Mouse (Mus musculus) testis, postnatal 10 days (tissue): ENCODE measurements around the gene Prr36.

Experiments used
- DNase-seq: peaks from one replicate; pipeline ENCODE4 v3.0.0; 2021; ENCODE audit warnings: low spot score

Prr36 gene

DNA sequence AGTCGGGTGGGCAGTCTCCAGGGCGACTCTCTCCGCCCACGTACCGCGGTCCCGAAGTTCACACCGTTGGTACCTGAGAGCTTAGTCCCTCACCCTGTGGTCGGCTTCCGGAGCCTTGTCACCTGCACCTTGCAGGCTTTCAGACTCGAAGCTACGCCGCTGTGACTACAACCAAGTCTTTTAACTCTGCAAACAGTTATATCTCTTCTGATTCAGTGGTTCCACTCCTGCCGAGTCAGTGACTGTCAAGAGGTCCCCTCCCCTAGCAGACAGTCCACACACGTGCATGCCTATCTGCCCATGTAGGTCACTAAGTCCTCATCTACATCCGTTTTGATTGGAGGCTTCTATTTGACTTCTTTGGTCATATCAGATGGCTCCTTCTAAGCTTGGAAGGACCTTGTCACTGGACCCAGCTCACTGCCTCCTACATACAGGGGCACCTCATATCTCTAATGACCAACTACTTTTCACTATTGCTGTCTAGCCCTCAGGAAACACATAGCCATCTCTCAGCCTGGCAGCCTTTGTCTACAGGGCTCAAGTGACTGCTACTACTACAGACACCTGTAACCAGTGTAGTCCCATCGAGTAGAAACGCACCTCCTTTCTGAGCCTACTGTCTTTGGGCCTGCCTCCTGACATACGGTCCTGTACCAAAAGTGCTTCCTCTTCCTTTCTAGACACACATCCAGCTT is 22.1 kb upstream of the Prr36 start:
- no peak for DNase-seq

DNA sequence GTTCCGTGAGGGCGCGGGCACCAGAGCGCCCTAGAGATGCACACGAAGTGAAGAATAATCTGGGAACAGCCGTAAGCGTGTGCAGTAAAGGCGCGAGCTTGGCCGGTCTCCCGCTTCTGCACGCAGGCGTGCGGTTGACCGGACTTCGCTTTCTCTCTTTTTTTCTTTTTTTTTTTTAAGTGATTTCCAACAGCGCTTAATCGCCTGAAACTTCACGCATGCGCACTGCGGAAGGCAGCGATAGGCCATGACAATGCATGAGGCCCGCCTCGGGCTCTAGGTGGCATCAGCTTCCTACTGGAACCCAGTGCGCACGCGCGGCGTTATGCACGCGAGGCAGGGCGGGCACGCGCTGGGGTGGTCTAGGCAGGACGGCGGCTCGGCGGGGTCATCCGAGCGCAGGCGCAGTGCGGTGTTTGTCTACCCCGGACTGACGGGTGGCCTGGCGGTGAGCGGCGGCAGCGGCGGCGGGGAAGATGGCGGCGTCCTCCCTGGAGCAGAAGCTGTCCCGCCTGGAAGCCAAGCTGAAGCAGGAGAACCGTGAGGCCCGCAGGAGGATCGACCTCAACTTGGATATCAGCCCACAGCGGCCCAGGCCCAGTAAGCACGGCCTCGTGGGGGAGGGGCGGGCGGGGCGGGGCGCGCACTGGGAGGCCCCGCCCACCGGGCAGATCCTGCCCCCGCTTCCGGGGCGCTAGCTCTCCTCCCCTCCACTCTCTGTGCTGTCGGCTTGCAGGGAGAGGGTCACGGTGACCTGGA is 21.4 kb upstream of the Prr36 start, which contains the start of the genes Map2k7 and Gm49320:
Gene Map2k7, plus strand, starts transcription at position 307 of the 759 bp plus-strand sequence.
Gene Gm49320, plus strand, starts transcription at position 432 of the 759 bp plus-strand sequence.
- peak; percentile 100 for DNase-seq

DNA sequence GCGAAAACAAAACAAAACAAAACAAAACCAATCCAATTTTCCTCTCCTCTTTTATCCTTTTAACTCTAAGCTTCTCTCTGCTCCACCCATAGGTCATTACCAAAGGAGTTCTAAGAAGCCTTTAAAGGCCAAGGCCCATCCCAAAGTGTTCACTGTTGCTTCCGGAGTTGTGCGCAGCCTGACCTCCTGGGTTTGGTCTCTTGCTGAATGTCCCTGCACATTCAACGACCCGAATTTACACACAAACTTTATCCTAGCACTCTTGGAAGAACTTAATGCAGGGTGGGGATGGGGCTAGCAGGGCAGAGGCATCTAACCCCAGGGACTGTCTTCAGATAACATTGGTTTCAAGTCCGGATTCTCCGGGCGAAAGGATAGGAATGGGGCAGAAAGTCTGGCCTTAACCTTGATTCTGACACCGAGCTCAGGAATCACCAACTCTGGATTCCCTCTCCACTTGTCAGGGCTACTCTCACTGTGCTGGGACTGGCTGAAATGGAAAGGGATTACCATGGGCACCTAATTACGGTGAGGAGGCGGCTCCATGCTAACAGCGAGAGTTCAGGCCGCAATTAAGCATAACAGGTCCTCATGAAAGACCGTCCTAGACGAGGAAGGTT is 20.7 kb upstream of the Prr36 start:
- peak; percentile 51 for DNase-seq

DNA sequence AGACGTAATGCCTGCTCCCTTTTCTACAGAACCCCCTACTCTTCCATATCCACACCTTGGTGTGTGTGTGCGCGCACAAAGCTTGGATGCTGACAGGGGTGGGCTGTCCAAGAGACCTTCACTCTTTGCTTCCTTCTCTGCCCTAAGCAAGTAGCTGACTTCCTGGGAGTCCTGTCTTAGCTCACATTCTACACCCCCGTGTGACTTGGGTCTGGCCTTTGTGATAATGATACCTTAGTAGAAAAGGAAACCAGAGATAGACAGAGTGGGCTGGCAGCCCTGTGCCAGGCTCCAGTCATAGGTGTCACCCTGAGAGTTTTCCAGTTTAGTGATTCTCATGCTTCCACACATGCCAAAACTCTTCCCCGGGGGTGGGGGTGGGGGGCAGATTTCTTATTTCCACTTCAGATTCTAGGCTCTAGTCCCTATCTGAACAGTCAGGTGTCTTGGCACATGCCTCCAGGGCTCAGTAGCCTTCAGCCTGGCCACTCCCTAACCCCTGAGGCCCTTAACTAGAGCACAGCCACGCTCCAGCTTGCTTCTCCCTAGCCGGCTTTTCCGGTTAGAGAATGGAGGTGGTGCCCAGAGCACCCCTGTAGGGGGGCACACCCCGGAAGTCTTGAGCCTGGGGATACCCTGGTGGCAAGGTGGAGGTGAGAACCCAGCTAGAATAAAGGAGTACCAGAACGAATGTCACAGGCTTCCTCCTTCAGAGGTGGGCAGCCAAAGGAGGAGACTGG is 13.5 kb upstream of the Prr36 start:
- DNase-seq = no peak

DNA sequence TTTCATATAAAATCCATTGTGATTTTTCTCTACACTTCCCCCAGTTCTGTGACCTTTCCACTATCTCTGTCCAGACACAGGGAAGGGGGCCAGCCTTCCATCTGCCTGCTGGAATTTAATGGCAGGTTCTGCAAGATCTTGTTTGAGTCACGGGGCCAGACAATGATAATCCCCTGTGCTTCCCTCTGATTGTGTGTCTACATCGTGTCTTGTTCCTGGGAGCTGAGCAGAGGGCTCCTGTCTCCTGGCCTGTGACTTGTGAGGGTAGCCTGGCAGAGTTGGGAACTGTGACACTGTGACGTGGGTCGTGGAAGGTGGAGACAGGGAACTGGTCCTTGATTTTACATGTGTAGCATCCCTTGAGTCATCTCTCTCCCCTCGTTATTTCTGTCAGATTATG is 12.5 kb upstream of the Prr36 start:
- DNase-seq = no peak

DNA sequence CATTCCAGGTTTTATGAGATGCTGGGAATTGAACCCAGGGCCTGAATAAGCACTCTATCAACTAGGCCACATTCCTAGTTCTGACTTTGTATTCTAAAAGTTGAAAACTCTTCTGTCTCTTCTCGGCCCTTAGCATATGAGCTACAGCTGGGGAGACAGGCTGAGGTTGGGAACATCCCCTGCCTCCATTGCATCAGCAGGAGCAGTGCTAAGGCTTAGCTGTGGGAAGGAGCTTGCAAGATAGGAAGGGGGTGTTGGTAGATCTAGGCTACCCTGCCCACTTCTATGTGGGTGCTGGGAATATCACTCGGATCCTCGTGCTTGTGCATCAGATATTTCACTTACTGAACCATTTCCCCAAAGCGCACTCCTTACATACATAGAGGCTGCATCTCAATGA is 10.7 kb upstream of the Prr36 start:
- no peak for DNase-seq

DNA sequence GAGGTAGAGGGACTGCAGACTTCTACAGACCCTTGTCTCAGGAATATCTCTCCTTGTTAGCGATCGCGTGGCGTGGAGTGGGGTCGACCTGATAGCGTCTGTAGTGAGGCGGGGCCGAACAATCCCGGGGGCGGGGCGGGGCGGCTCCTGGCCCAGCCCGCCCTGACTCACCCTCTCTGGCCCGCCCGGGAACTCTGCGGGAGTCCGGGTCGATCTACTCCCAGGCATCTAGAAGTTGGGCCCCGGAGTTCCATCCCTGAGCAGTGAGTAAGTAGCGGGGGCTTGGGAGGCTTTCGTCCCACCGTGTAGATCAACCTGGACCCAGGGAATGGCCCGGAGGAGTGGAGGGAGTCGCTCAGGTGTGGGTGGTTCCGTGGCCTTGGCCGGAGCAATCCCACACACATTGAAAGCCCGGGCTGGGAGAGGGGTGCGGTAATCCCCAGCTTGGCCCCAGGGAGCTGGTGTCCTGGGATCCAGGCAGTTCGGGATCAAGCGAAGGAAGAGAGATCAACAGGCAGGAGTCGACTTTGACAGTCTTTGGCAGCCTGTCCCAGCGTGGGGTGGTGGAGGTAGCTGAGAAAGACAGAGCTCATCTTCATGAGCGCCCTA is 9.6 kb upstream of the Prr36 start, which contains the start of gene Lrrc8e:
Gene Lrrc8e, plus strand, starts transcription at position 89 of the 609 bp plus-strand sequence.
- peak; percentile 65 for DNase-seq

DNA sequence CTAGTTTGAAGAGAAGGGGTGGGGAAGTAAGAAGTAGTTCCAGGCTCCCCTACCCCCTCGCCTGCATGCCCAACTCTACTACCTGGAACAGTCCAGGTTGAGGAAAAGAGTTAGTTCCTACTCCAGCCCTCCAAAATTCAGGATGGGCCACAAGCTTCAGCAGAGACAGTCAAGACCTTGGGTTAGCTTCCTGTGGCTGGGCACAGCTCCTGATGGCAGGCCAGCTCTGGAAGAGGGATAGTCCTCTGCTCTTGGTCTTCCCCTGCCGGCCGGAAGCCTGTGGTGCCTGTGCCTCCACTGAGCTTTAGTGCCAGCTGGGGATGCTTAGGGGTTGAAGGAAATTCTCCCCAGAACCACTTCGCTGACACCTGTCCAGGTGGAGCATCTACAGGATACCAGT is 9.1 kb upstream of the Prr36 start:
- peak; percentile 42 for DNase-seq

DNA sequence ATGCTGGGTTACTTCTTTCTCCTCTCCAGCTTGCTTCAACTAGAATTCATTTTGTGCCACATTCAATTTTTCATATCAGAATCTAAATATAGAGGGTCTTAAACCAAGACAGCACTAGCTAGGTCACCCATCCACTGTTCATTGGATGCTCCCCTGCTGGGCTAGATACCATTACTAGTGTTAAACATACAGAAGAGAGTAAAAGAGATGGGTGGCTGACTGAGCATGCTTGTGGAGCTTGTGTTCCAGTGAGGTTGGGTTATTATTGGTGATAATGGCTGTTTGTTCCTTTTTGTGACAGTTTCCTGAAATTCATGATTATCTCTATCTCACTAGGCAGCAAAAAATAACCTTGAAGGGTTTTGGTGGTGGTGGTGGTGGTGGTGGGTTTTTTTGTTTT is 4.8 kb upstream of the Prr36 start:
- DNase-seq = no peak

DNA sequence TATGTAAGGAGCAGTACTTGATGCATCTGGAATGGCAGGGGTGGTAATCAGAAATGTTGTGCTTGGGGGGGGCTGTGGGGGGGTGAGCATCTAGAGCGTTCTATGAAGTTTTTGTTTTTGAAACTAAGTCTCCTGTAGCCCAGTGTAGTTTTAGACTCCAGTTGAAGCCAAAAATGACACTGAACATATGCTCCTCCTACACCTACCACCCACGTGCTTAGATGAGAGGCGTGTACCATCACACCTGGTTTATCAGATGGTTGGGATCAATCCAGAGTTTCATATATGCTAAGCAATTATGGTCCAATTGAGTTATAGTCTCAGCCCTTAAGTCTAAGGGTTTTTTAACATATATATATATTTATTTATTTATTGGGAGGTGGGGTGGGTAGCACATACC is 2.4 kb upstream of the Prr36 start:
- no peak for DNase-seq

DNA sequence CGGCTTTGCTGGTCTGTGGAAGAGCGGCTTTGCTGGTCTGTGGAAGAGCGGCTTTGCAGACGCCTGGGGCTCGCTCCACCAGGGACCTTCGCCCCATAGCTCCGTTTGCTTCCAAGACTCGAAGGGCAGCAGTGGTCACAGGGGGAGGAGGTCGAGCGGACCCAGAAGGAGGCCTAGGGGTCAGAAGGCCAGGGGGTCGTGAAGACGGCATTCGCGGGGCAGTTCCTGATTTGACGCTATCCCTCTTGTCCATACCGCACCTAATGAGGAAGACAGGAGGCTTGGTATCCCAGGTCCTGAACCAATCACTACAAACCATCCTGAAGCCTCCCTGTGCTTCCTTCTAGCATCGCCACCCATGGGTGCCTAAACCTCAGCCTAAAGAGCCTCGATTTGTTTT is 963 bp downstream of the Prr36 start:
- no peak for DNase-seq

DNA sequence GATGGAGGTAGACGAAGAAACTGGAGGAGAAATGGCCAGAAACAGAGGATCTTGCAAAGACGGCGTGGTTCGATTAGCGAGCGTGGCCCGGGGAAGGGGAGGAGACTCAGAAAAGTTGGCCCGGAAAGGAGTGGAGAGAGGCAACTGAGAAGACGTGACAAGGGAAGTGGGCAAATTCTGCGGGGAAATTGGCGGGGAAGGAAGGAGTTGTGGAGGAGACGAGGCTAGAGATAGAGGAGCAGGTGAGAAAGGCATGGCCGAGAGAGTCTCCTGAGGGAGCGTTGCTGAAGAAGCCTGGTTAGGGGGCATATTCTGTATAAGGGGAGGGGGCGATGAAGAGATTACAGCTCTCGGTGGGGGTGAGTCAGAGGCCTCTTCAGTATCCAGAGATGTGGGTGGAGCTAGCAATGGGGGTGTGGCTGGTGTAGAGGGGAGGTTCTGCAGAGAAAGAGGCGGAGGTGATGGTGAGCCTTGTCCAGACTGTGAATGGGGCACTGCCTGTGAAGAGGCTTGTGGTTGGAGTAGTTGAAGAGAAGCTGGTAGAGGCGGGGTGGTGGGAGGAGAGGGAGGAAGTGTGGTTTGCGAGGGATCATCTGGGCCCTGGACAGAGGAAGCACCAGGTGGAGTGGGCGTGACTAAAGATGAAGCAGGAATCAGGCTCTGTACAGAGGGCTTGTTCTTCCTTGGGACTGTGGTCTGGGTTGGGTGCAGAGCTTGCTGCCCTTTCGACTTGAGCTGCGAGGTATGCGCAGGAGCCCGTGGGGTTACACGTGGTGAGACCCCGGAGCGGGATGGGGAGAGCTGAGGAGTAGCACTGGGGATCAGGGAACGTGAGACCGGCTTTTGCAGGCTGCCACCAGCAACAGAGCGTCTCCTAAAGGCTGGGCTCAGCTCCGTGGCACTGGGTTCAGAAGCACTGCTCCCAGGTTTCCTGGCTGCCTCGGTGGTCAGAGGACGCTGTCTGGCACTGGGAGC is 3.0 kb downstream of the Prr36 start:
- DNase-seq = peak; percentile 76

DNA sequence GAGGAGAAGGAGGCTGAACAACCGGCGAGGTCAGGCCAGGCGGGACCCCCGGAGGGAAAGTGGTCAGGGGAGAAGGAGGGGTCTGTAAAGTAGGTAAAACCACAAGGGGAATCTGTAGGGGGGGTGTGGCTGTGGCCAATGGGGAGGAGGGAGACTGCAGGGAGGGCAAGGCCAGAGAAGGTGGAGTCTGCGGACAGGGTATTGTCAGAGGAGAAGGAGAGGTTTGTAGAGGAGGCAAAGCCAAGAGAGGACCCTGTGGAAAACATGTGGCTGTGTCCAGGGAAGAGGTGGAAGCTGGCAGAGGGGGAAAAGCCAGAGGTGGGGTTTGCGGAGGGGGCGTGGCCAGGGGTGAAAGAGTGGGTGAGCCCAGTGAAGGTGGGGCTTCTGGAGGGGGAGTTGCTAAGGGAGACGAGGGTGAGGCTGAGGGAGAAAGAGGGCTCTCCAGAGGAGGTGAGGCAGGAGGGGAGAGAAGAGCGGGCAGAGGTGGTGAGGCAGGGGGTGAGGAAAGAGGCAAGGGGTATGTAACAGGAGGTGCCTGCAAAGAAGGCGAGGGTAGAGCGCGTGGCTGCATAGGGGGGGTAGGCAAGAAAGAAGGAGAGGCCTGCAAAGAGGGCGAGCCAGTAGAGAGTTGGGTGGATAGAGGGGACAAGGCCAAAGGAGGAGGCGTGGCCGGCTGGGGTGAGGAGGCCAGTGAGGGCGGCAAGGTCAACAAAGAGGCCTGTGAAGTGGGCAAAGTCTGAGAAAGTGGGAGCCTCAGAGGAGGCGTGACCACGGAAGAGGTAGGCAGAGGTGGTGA is 3.9 kb downstream of the Prr36 start:
- peak; percentile 84 for DNase-seq

DNA sequence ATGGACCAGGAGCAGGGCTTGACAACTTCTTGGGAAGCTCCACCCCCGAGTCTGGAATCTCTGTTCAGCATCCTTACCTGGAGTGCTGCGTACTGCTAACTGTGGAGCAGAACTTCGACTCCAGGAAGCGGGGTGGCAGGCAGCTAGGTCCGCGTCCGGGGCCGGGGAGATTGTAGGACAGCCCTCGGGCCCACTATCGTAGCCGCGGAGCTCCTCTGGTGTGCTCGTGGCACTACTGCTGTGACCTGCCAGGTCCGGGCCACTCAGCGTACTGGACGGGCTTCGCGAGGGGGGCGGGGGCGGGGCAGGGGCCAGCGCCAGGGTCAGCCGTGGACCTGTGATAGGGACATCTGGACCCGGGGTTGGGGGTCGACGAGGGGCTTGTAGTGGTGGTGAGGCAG is 4.5 kb downstream of the Prr36 start:
- peak; percentile 60 for DNase-seq

DNA sequence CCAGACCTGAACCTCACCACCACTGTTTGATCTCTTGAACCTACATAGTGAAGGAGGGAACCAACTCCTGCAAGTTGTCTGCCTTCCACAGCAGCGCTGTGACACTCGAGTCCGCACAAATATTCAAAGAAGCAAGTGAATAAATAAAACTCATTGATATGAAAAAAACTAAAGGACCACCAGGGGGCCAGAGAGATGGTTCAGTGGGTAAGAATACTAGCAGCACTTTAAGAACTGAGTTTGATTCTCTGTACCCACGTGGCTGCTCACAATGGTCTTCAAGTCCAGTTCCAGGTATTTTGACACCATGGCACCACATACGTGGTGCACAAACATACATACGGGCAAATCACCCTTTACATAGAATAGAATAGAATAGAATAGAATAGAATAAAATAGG is 6.2 kb downstream of the Prr36 start:
- DNase-seq = no peak

DNA sequence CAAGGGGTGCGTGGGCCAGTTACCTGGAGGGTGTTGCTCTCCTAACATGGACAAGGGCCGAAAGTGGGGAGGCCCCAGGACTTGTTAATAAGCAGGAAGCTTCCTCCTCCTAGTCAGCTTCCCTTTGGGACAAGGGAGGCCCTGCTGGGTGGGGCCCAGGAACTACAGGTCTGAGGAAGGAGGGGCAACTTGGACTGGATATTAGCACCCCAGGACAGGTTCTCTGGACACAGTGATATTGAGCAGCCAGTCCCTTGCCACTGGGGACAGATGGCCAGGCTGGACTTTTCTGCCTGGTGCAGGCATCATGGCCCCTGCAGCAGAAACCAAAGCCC is 10.3 kb downstream of the Prr36 start:
- DNase-seq = no peak

DNA sequence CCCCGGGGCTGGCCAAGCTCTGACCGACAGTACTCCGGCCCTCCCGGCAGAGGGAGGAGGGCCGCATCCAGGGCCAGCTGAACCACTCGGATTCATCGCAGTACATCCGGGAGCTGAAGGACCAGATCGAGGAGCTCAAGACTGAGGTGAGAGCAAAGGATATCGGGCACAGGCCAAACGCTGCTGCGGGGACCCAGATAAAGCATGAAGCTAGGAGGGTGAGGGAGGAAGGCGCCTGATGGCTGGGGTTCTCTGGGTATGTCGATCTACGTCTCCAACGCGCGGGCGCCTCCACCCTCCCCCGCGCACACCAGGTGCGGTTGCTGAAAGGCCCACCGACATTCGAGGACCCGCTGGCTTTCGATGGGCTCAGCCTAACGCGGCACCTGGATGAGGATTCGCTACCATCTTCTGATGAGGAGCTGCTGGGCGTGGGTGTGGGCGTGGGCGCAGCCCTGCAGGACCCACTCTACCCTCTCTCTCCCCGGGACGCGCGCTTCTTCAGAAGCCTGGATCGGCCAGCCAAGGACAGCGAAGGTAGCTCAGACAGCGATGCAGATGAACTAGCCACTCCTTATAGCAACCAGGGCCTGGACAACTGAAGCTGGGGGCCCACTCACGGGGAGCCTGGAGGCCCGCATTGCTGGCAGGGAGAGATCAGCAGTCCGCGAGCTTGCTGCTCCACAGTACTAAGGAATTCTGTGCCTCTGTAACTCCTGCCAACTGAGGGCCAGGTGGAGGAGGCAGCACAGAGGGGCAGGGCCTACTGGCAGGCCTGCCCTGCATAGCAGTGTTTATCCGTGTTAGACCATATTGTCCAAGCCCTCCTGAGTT is 10.9 kb downstream of the Prr36 start:
- no peak for DNase-seq

DNA sequence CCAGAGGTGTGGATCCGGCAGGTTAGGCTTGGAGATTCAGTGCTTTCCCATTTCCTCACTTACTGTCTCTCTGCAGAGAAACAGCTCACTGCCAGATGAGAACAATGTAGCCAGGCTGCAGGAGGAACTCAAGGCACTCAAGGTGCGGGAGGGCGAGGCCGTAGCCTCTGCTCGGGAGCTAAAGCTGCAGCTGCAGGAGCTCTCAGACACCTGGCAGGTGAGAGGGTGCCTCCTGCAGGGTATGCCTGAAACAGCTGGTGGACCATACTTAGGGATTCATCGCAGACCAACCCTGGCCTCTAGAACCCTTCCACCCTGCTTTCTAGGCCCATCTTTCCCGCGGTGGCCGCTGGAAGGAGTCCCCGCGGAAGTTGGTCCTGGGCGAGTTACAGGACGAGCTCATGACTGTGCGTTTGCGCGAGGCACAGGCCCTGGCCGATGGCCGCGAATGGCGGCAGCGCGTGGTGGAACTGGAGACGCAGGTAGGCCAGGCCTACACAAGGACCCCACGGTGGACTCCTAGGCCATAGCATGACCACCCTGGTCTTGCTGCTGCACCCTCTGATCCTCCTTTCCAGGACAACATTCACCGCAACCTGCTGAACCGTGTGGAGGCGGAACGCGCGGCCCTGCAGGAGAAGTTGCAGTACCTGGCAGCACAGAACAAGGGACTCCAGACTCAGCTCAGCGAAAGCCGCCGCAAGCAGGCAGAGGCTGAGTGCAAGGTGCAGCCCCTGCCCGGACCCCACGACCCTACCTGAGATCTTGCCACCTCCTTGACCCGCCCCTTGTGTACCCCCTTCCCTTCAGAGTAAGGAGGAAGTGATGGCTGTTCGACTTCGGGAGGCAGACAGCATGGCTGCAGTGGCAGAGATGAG is 11.8 kb downstream of the Prr36 start:
- no peak for DNase-seq
